Mouse (Mus musculus) olfactory bulb, adult 2 months (tissue): ENCODE results near the gene Sema5a.

Source experiments
- CTCF ChIP-seq: fragments of 200-500 bp; IDR thresholded peaks from 2 replicates; pipeline ENCODE4 v1.5.1; 2012; ENCODE audit warnings: low read depth, mild to moderate bottlenecking, low read length, moderate library complexity; ENCODE audit not compliant: insufficient read depth
- POLR2A ChIP-seq: fragments of 200-500 bp; IDR thresholded peaks from 2 replicates; pipeline ENCODE4 v1.6.1; 2012; ENCODE audit warnings: mild to moderate bottlenecking, low read depth, low read length, moderate library complexity; ENCODE audit not compliant: insufficient read depth

DNA sequence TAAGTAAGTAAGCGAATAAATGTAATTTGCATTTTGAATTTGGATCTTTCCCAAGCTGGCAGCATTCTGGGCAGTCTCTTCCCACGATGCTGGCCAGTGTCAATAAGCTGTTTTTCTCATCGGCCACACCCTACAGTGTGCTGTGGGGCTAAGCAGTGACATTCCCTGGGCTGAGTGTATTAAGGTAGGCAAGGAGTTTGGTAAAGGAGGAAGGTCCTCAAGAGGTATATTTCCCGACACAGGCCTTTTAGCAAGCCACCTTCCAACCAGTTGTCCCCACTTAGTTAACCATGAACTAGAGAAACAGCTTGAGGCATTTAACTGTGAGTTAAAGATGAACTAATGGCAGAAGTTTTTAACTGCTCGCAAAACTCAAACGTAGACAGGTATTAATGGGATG, 18.2 kb upstream of the Sema5a start:
- TF ChIP-seq CTCF = no peak
- no peak for TF ChIP-seq POLR2A
